Mouse (Mus musculus) thymus, adult 2 months (tissue): ENCODE data around the gene Macf1.

Source experiments
- CTCF ChIP-seq: fragments of 200-500 bp; IDR thresholded peaks from 2 replicates; pipeline ENCODE4 v1.5.1; 2012; ENCODE audit warnings: mild to moderate bottlenecking, control low read depth, low read length, moderate library complexity, borderline replicate concordance; ENCODE audit not compliant: control insufficient read depth, poor library complexity, insufficient read depth; ENCODE audit errors: extremely low read depth
- POLR2A ChIP-seq: fragments of 200-500 bp; IDR thresholded peaks from 2 replicates; pipeline ENCODE4 v1.6.1; 2012; ENCODE audit warnings: mild to moderate bottlenecking, low read length, control low read depth, moderate library complexity; ENCODE audit not compliant: control insufficient read depth, poor library complexity, insufficient read depth; ENCODE audit errors: extremely low read depth

GRCm38 (mm10) chr4:123717574-123718433 lies 33.6 kb upstream of the Macf1 start, which contains the start of gene Ndufs5:
- TF ChIP-seq POLR2A (peak; percentile 74), CTCF (peak; percentile 20; the same call in 1 of the 2 replicates)
